Mouse (Mus musculus) E14TG2a.4 (cell line): ENCODE data around the gene Scyl1.

ENCODE experiments used
- CTCF ChIP-seq: conservative IDR thresholded peaks from 2 replicates; pipeline ENCODE4 v1.5.1; 2014; ENCODE audit warnings: low read length
- NANOG ChIP-seq: IDR thresholded peaks from 2 replicates; pipeline ENCODE4 v1.6.1; 2014; ENCODE audit warnings: borderline replicate concordance, low read length, mixed read lengths
- POU5F1 ChIP-seq: IDR thresholded peaks from 2 replicates; pipeline ENCODE4 v1.6.1; 2014; ENCODE audit warnings: low read length, borderline replicate concordance

- no peak for TF ChIP-seq CTCF
- no peak for TF ChIP-seq POU5F1
- no peak for TF ChIP-seq NANOG
Observed at GRCm38 (mm10) chr19:5724549-5724941, 46.7 kb downstream of the Scyl1 start.
